Mouse (Mus musculus): ENCODE measurements around the gene Olfr394.
"Not testable (repeated sequence)": the region's sequence is repeated elsewhere in the genome, so short reads cannot be mapped to it uniquely, and the experiment has no call there.

Olfr394 gene

DNA sequence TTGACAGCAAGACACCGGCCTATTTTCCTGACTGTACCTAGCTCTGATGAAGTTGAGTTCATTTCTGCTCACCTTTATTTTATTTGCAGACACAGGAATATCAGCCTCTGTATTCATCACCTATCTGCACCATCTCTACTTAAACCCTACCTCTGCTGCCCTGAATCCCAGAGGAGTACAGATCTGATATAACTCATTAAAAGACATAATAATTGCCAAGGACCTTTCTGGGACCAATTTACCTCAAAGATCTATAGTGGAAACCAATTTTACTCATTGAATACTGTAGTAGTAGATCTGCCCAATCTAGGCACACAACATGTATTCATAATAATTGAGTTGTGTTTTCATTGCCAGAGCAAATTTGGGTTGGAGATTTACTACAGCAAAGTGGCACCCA, at the start of gene Olfr394:
Gene Olfr394, minus strand, starts transcription at position 101 of the 400 bp plus-strand sequence.
- H3K27me3 ChIP-seq (ENCODE audit: control insufficient read depth, insufficient read depth, low read length, poor library complexity, severe bottlenecking), result no peaks in the 10 kb centered on the region

DNA sequence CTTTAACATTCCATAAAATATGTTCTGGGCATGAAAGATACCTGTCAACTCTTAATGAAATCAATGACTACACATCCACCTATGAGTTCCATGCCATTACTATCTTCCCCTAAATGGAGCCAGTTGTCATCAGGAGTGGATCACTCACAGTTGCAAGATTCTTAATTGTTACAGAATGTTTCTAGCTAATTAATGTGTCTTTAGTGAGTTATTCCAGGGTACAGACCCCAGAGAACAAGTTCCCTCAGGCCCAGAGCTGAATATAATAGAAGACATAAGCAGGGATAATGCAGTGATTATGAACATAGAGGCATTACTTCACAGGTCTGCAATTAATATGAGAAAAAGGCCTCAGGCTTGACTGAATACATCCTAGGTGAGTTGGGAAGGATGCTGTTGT, 45.8 kb upstream of the Olfr394 start, which contains the start of gene Olfr23:
Gene Olfr23, plus strand, starts transcription at position 301 of the 400 bp plus-strand sequence.
- no peak for DNase-seq (ENCODE audit: low read depth, low spot score)
- Histone ChIP-seq H3K27me3 (ENCODE audit: control insufficient read depth, insufficient read depth, low read length, poor library complexity, severe bottlenecking) (no peaks in the 10 kb centered on the region), H3K36me3 (ENCODE audit: control insufficient read depth, insufficient read depth, low read length, poor library complexity, severe bottlenecking) (no peaks in the 10 kb centered on the region)

More for the DNA sequence above, at the start of gene Olfr394:
- H3K36me3 ChIP-seq (ENCODE audit: control insufficient read depth, insufficient read depth, low read length, poor library complexity, severe bottlenecking), result no peaks in the 10 kb centered on the region
- no peak for DNase-seq (ENCODE audit: low read depth, low spot score)

DNA sequence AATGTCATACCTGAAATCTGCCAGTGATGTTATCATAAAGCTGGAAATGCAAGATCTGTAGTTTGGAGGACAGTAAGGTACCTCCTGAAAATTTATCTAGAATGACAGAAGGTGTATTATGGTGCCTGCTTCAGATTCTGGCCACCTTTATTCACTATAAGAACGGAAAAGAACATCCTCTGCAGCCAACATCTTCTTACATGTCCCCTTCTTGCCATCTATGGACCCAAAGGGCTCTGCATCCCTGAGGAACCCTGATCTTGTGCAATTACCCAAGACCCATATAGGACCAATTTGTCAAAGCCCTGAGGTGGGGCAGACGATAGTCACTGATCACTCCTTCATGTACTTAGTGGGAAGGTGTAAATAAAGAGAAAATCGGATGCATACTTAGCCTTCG, 18.6 kb upstream of the Olfr394 start, which contains the start of gene Olfr395:
Gene Olfr395, minus strand, starts transcription at position 101 of the 400 bp plus-strand sequence.
- H3K36me3 ChIP-seq (ENCODE audit: control insufficient read depth, insufficient read depth, low read length, poor library complexity, severe bottlenecking); DNase-seq (ENCODE audit: low read depth, low spot score); H3K27me3 ChIP-seq (ENCODE audit: control insufficient read depth, insufficient read depth, low read length, poor library complexity, severe bottlenecking): not testable (repeated sequence)

DNA sequence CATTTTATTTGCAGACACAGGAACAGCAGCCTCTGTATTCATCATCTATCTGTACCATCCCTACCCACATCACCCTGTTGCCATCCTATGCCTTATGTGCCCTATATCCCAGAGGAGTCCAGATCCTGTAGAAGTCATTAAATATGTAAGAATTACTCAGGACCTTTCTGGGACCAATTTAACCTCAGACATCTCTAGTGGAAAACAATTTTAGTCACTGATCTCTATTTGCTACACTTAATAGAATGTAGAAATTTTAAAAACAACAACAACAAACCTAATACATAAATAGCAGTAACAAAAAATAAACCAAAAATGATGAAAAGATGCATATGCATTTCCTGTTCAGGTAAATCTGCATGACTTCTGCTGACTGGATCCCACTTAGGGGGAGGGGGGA, 39.2 kb downstream of the Olfr394 start, which contains the start of gene Olfr393:
Gene Olfr393, minus strand, starts transcription at position 101 of the 400 bp plus-strand sequence.
- no peak for DNase-seq (ENCODE audit: low read depth, low spot score)
- H3K27me3 ChIP-seq (ENCODE audit: control insufficient read depth, insufficient read depth, low read length, poor library complexity, severe bottlenecking), result no peaks in the 10 kb centered on the region
- H3K36me3 ChIP-seq (ENCODE audit: control insufficient read depth, insufficient read depth, low read length, poor library complexity, severe bottlenecking), result no peaks in the 10 kb centered on the region

Data from splenic B cell, adult 2 months (primary cell).